Mouse (Mus musculus) Patski (cell line): Measurements from ENCODE around the gene Suclg2. TPM values are rescaled to one million over a fixed set of nuclear protein-coding genes. Genes with fewer than 3 reads are reported as not detected.
A peak's percentile ranks its signal among the peaks of the same experiment; 100 is the strongest.

ENCODE experiments used
- ATAC-seq: fragments of 100-300 bp; one replicate; pipeline ENCODE4 v1.8.0; 2021
- CTCF ChIA-PET: fragments of 350-600 bp; sonication (Branson Sonifier 250); formaldehyde crosslinking; loops from one replicate; lab custom pipeline; 2022; ENCODE audit warnings: inconsistent platforms; lab: Charles Lee
- POLR2A ChIA-PET: fragments of 350-600 bp; sonication (Branson Sonifier 250); formaldehyde crosslinking; loops from one replicate; lab custom pipeline; 2022; ENCODE audit warnings: antibody characterized with exemption, inconsistent platforms; lab: Charles Lee
- DNase-seq: peaks from one replicate; pipeline ENCODE4 v3.0.0-alpha.2; 2011; ENCODE audit warnings: low read depth, low spot score
- H3K27me3 ChIP-seq: fragments of 371-371 bp; one replicate; pipeline ENCODE4 v1.5.1; 2021
- CTCF ChIP-seq: fragments of 100-300 bp; IDR thresholded peaks from one replicate; pipeline ENCODE4 v1.5.1; 2021
- in situ Hi-C: fragments of 300-500 bp; cut with MboI; formaldehyde crosslinking; loops from 3 replicates; pipeline ENCODE4 v1.11.1; 2018; ENCODE audit warnings: low pct_unique_long_range_greater_than_20kb, mixed read lengths
- polyA plus RNA-seq: library from polyadenylated mRNA; unstranded; gene quantifications from one replicate; pipeline ENCODE4 v1.2.3, GENCODE M21; 2021

The Suclg2 gene
- polyA plus RNA-seq, 1 experiment from 2014 or later = 176 TPM

DNA sequence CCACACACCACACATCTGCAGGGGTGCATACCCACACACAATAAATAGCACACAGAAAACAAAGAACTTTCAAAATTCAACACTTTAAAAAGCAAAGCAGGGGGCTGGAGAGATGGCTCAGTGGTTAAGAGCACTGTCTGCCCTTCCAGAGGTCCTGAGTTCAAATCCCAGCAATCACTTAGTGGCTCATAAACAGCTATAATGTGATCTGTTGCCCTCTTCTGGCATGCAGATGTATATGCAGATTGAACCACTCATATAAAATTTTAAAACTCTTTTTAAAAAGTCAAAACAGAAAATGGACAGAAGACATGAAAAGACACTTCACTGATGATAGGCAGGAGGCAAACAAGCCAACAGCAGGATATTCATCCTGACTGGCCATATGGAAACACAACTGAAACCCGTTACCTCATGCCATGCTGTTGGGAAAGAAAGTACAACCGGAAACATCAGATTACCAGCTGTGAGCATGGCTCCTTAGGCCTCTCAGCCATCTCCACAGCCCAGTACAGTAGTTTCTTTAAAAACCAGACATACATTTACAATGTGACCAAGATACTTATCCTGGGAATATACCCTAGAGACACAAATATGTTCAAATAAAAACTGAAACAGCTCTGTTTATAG lies 17.5 kb downstream of the Suclg2 start:
- no peaks in the 10 kb centered on the region for H3K27me3 ChIP-seq
- no peak for TF ChIP-seq CTCF
- in situ Hi-C loops = no loop called here
- POLR2A ChIA-PET = no interaction called here
- CTCF ChIA-PET = interaction anchor here (0.7 to 1.5 kb wide), 3 partner anchors 17 to 82 kb away, joined by 3 to 4 read pairs (median 3); no protein-coding TSS in a partner anchor
- DNase-seq (no peak), ATAC-seq (no peak)

DNA sequence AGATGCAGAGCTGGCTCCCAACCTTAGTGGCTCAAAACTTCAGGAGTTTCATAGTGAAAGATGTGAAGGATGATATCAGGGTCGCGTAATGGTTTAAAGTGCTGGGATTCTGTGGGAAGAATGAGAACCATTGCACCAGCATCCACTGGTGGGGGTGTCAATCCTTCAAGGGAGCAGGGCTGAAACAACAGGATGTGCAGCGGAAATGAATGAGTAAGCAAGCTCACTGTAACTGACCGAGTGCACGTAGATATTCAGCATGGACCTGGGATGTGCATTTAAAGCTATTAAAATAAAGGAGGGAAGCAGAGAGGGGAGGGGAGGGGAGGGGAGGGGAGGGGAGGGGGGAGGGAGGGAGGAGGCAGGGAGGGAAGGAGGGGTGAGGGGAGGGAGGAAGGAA lies 18.4 kb downstream of the Suclg2 start:
- in situ Hi-C loops = no loop called here
- no peak for TF ChIP-seq CTCF
- no peaks in the 10 kb centered on the region for H3K27me3 ChIP-seq
- ChIA-PET POLR2A (no interaction called here), CTCF (interaction anchor here (0.7 to 1.0 kb wide), 3 partner anchors 21 to 477 kb away, joined by 3 read pairs; no protein-coding TSS in a partner anchor)
- DNase-seq = no peak
- no peak for ATAC-seq

DNA sequence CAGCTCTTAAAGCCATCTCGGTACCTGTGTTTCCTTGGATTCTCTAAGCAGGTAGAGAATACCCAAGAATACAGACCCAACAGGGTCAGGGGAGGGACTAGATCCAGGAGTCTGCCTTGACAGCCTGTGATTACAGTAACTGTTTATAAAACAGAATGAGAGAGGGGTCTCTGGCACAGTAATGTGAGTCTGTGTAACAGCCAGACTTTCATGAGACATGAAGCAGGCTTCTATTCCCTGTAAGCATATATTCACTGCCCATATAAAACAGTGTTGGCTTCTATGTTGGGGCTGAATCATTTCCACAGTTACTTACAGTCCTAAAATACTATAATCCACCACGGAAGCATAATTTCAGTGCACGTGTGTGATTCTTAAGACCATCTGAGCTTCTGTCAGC lies 19.3 kb downstream of the Suclg2 start:
- POLR2A ChIA-PET = no interaction called here
- H3K27me3 ChIP-seq = no peaks in the 10 kb centered on the region
- DNase-seq (no peak), ATAC-seq (no peak)
- in situ Hi-C loops = no loop called here
- CTCF ChIA-PET = interaction anchor here (1.0 kb wide), 1 partner anchor 22 kb away, joined by 3 read pairs; no protein-coding TSS in a partner anchor
- TF ChIP-seq CTCF = no peak

DNA sequence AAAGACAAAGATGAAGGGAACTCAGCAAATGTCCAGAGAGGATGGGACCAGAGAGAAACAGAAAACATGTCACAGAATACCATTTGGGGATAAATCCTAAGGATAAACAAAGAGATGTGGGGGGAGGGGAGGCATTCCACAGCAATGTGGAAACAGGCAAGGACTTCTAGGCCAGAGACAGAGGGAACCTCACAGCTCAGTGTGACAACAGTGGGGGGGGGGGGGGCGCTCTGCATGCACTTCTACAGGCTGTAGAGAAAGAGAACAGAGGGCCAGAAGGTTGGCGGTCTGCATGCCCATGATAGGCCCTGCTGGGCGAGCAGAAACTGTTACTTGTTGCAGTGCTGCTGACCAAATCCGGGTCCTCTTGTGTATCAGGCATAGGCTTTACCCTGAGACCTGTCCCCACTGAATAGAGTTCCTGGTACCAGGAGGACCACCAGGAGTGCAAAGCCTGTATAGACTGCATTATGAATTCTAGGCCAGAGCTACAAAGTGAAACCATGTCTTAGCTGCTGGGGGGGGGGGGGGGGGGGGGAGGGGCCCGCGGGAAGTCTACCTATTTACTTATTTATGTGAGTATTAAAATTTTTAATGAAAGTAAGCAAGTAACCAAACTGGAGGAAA lies 20.0 kb downstream of the Suclg2 start:
- ChIA-PET CTCF (no interaction called here), POLR2A (interaction anchor here (0.7 kb wide), 1 partner anchor 50 kb away, joined by 3 read pairs; no protein-coding TSS in a partner anchor)
- no peak for TF ChIP-seq CTCF
- no peak for DNase-seq
- ATAC-seq = no peak
- no peaks in the 10 kb centered on the region for H3K27me3 ChIP-seq
- in situ Hi-C loops = no loop called here

DNA sequence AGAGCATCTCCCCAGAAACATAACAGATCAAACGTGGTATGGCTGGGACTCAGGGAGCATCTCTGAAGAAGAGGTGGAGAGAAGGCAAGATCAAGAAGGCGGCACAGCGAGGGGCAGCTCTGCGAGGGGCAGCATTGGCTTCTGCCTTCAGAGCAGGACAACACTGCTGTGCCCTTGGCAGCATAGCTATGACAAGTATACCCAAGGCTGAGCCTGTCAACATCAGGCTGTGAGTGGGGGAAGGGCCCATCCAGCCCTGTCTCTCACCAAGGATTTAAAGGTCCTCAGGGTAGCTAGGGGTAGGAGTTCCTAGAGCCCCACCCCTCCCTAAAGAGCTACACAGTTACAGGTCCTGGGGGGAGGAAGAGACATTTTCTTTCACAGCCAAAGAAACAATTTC lies 23.7 kb downstream of the Suclg2 start:
- ATAC-seq (no peak), DNase-seq (no peak)
- POLR2A ChIA-PET = no interaction called here
- TF ChIP-seq CTCF = no peak
- CTCF ChIA-PET = interaction anchor here (1.2 kb wide), 1 partner anchor 10 kb away, joined by 3 read pairs; no protein-coding TSS in a partner anchor
- H3K27me3 ChIP-seq = no peaks in the 10 kb centered on the region
- in situ Hi-C loops = no loop called here

DNA sequence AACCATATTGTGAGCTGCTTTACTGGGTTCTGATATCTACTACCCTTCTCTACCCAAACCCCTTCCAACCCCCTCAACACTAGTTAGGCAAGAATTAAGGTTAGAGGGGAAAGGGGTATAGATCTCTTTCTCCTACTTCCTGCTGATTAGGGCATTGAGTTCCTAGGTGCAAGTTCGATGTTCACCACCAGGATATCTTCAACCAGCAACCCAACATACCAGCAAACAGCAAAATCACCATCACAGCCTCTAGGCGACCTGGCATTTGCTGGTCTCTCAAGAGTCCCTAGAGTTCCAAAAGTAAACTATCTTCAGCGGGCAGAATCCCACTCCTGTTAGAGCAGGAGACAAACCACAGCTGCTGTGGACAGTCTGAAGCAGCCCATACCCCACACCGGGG lies 33.4 kb downstream of the Suclg2 start:
- no peak for ATAC-seq
- CTCF ChIA-PET = no interaction called here
- in situ Hi-C loops = no loop called here

DNA sequence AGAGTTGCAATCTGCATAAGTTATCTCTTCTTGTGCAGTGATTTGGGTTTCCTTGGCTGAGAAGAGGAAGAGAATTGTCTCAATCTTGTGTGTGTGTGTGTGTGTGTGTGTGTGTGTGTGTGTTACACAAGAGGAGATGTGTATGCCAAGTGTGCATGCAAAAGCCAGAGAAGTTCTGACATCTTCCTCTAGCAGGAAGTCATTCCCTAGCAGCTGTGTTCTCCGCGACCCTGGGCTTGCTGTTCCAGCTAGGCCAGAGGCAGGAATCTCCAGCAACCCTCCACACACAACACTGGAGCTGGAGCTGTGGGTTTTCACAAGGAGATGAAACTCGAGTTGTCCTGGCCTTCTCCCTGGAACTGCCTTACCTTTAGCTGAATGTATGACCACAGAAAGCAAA lies 38.9 kb downstream of the Suclg2 start:
- ATAC-seq (no peak), DNase-seq (no peak)
- ChIA-PET POLR2A (interaction anchor here (0.7 kb wide), 1 partner anchor 945 kb away, joined by 4 read pairs; no protein-coding TSS in a partner anchor), CTCF (interaction anchor here (0.9 to 1.7 kb wide), 3 partner anchors 22 to 34 kb away, joined by 3 to 4 read pairs (median 4); no protein-coding TSS in a partner anchor)
- no peaks in the 10 kb centered on the region for H3K27me3 ChIP-seq
- in situ Hi-C loops = no loop called here
- TF ChIP-seq CTCF = no peak

More for the DNA sequence above, 33.4 kb downstream of the Suclg2 start:
- DNase-seq = no peak
- POLR2A ChIA-PET = no interaction called here
- no peak for TF ChIP-seq CTCF
- no peaks in the 10 kb centered on the region for H3K27me3 ChIP-seq

DNA sequence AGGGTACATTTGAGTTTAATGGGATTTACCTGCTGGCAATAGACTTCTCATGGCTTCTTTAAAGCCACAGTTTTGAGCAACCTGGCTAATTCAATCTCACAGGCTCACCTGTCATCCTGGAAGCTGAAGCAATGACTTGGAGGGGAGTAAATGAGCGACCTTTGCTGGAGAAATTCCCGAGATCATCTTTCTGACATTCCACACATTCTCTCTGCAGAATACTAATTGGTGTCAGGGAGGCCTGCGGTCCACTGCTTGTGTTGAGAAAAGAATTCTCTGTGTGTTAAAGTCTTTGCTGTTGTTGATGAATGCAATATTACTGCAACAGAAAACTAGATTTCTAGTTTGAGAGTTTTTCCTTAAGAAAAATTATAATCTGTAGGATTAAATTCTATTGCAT lies 39.3 kb downstream of the Suclg2 start:
- in situ Hi-C loops = no loop called here
- TF ChIP-seq CTCF = no peak
- no peaks in the 10 kb centered on the region for H3K27me3 ChIP-seq
- ChIA-PET POLR2A (interaction anchor here (0.7 kb wide), 1 partner anchor 945 kb away, joined by 4 read pairs; no protein-coding TSS in a partner anchor), CTCF (interaction anchor here (0.9 to 1.7 kb wide), 3 partner anchors 22 to 33 kb away, joined by 3 to 4 read pairs (median 4); no protein-coding TSS in a partner anchor)
- ATAC-seq = peak; percentile 51
- DNase-seq = no peak

DNA sequence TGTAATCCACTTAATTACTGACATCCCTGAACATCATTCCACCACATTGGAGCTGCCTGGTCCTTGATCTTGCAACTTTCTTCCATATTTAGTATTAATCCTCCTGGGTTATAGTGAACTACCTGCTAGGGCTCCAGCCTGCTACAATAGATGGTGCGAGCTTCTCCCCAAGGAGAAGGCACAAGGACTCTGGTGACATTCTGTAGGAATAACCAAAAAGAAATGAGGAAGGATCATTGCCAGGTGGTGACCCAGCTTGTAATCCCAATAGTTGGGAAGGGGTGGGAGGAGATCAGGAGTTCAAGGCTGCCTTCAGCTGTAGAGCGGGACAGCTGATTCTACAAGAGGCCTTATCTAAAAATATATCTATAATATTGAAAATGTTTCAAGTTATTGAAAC lies 41.6 kb downstream of the Suclg2 start:
- H3K27me3 ChIP-seq = no peaks in the 10 kb centered on the region
- TF ChIP-seq CTCF = no peak
- DNase-seq (no peak), ATAC-seq (no peak)
- CTCF ChIA-PET = no interaction called here
- in situ Hi-C loops = no loop called here
- POLR2A ChIA-PET = no interaction called here

DNA sequence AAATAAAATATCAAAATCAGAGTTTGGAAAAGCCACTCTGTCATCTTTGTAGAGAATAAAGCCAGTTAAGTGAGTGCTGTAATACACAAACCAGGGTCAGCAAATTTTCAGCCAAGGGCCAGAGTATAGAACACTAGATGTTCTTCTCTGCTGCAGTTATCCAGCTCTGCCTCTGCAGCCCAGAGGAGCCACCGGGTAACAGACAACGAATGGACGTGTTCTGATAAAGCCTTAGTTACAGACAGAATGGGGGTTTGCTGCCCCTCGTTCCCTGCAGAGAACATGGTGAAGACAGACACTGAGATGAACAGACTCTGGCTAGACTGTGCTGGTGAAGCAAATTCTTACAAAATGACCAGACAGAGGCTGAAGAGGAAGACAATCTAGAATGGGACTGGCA lies 42.2 kb downstream of the Suclg2 start:
- no peaks in the 10 kb centered on the region for H3K27me3 ChIP-seq
- no peak for TF ChIP-seq CTCF
- ChIA-PET POLR2A (no interaction called here), CTCF (interaction anchor here (1.6 kb wide), 1 partner anchor 8 kb away, joined by 4 read pairs; no protein-coding TSS in a partner anchor)
- ATAC-seq (no peak), DNase-seq (no peak)
- in situ Hi-C loops = no loop called here

DNA sequence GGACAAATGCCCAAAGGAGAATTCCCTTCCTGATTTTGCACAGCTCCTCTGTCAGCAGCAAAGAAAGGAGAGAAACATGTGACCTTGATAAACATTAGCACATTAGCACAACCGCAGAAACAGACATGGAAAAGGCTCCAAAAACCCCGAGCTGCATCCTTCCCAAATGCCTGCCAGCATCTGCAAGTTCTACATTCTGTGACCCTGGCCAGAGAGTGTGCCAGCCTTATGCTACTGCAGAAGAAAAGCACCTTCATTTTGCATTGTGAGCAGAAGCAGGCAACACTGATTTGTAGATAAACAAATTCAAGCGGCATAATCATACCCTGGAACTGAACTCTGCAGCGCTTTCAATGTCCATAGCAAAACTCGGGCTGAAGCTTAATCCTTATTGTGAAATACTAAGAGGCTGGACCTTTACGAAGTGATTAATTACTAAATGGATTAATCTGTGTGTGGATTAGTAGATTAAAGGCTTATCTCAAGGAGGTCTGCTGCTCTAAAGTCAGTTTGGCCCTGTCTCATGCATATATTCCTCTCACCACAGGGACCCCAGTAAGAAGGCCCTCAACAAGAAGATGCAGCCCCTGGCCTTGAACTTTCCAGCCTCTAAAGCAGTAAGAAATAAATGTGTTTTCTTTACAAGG lies 43.4 kb downstream of the Suclg2 start:
- no peak for TF ChIP-seq CTCF
- CTCF ChIA-PET = interaction anchor here (1.1 to 1.6 kb wide), 2 partner anchors 9 to 29 kb away, joined by 3 to 4 read pairs; no protein-coding TSS in a partner anchor

More for the DNA sequence above, 43.4 kb downstream of the Suclg2 start:
- H3K27me3 ChIP-seq = no peaks in the 10 kb centered on the region
- POLR2A ChIA-PET = no interaction called here
- no peak for ATAC-seq
- in situ Hi-C loops = no loop called here
- no peak for DNase-seq
